Mouse (Mus musculus) embryonic fibroblast, embryonic 13.5 days (primary cell): ENCODE data around the gene Gpr39. TPM values are rescaled to one million over a fixed set of nuclear protein-coding genes. Genes with fewer than 3 reads are reported as not detected.

Source experiments
- H3K27ac ChIP-seq: 2 replicates; pipeline ENCODE4 v1.5.1; 2012; ENCODE audit warnings: low read length, control low read depth, inconsistent platforms; ENCODE audit not compliant: insufficient read depth
- H3K4me1 ChIP-seq: 2 replicates; pipeline ENCODE4 v1.6.1; 2011; ENCODE audit warnings: low read length; ENCODE audit not compliant: control insufficient read depth, insufficient read depth
- H3K4me3 ChIP-seq: 2 replicates; pipeline ENCODE4 v1.5.1; 2011; ENCODE audit warnings: mild to moderate bottlenecking, control low read depth, low read length; ENCODE audit not compliant: insufficient read depth
- CTCF ChIP-seq: IDR thresholded peaks from 2 replicates; pipeline ENCODE4 v1.5.1; 2011; ENCODE audit warnings: mild to moderate bottlenecking, control low read depth, low read length, moderate library complexity, borderline replicate concordance; ENCODE audit not compliant: insufficient read depth
- POLR2A ChIP-seq: IDR thresholded peaks from 2 replicates; pipeline ENCODE4 v1.6.1; 2011; ENCODE audit warnings: low read depth, mild to moderate bottlenecking, control low read depth, low read length, moderate library complexity
- polyA plus RNA-seq: library from polyadenylated mRNA; stranded (reverse); fragments of >200 nt; gene quantifications from 2 replicates; pipeline ENCODE4 v1.2.4, GENCODE M21; 2011; ENCODE audit warnings: low read depth; ENCODE audit not compliant: missing spikeins, insufficient read length

Gene Gpr39
- polyA plus RNA-seq, 1 experiment, result 1.2 TPM

DNA sequence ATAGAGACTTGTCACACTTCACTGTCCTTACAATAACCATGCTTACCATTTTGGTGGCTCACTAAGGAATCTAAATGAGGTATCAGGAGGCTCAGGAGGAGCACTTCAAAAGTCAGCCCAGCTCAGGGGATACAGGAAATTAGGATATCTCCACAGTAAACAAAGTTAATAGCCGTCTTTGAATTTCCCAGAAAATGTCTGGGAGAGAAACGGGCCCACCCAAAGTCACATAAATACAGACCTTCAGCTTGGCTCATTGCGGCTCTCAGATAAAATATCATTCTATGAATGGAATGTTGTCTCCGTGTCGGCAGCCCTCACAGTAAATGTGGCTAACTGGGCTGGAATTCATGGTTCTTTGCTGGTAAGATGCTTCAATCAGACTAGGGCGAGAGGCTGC lies 42.3 kb downstream of the Gpr39 start:
- H3K4me1 ChIP-seq, result no peaks in the 10 kb centered on the region
- H3K27ac ChIP-seq, result no peak overlapping the region
- no peak overlapping the region for H3K4me3 ChIP-seq
- TF ChIP-seq POLR2A (no peak), CTCF (no peak)

DNA sequence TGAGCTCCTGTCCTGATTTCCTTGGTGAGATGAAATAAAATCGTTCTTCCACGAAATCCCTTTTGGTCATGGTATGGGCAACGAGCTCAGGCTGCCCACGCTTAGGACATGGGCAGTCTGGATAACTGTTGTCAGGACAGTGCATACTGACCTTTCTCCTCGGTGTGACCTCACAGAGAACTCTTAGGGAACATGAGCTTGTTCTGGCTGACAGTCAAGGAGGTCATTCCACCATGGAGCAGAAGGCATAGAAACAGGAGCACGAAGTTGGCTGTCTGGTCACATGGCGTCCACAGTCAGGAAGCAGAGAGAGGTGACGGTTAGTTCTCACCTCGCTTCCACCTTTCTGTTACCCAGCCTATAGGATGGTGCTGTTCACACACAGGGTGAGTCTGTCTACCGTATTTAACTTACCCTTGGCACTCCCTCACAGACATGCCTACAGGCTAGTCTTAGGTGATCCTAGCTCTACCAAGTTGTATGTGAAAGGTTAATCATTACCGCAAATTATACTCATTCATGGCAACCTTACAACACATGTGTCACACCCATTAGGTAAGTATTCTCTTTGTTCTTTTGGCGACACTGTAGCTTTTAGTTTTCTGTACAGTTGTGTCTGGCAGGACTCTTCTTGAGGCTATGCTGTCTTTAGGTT lies 44.4 kb downstream of the Gpr39 start:
- Histone ChIP-seq H3K4me3 (no peak overlapping the region), H3K4me1 (no peaks in the 10 kb centered on the region), H3K27ac (no peak overlapping the region)
- TF ChIP-seq CTCF, result no peak
- TF ChIP-seq POLR2A, result no peak

DNA sequence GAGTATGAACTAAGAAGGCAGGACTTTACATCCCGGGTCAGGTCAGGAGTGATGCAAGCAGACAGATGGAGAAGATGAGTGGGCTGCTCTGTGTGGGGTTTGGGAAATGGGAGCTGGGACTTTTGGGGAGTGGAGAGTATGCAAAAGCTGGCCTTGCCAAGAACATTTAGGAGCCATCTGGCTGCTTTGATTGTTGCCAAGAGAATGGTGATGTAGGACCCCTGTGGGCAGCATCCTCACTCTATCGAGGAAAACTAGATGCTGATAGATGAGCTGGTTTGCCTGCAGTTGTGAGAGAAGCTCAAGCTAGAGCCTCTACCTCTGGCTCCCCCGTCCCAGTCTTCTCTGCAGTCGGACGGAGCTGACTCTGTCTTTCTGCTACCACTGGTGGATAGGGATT lies 47.5 kb downstream of the Gpr39 start:
- H3K4me3 ChIP-seq, result no peak overlapping the region
- H3K4me1 ChIP-seq, result no peaks in the 10 kb centered on the region
- no peak overlapping the region for H3K27ac ChIP-seq
- TF ChIP-seq CTCF (no peak), POLR2A (no peak)

DNA sequence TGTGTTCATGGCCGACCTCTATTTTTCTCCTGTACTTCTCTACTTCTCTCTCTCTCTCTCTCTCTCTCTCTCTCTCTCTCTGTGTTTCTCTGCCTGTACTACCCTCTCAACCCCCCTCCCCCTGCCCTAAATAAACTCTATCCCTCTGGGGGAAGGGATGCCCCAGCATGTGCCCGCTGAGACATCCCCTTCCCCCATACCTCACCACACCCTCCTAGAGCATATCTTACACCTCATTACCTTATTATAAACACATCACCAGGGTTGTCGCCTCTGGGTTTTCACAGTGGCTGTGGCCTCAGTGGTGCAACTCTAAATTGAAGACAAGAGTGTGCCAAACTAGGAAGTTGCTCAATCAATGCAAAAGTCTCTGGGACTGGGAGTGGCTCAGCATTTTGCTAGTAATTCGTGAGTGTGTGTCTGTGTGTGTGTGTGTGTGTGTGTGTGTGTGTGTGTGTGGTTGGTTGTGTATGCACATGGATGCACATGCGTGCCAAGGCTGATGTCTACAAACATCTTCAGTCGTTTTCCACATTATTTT lies 52.3 kb downstream of the Gpr39 start:
- Histone ChIP-seq H3K4me3 (no peak overlapping the region), H3K4me1 (no peaks in the 10 kb centered on the region), H3K27ac (no peak overlapping the region)
- TF ChIP-seq POLR2A, result no peak
- TF ChIP-seq CTCF, result no peak

DNA sequence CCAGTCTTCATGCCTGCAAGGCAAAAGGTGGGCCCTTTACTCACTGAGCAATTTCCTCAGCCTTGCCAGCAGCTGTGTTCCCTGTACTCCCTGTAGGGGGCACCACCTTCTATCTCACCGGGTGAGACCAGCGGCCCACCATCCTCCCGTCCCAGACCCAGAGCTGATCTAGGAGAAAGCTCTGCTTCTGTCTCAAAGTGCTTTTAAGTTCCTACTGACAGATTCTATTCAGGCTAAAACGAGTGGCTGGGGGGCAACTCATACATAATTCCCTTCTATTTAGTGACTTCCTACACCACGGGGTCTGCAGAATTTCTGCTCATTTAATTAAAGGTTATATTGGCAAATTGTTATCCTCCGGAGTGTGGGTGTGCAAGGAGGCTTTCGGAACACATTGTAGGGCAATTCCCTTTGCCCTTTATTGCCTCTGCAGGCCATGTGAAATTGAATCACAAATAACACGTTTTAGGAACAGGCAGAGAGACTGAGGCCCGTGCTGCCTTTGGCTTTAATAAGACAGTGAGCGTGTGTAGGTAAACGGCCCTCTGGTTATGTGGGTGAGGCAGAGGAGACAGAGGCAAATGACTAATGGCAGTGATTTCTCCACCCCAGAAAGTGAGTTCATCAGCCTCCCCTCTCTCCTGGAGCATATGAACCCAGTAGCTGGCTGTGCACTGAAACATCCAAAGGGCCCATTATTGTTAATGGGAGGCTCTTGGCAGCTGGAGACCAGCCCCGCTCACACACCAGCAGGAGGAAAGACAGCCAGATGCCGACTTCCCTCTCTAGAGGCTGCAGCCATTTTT lies 53.1 kb downstream of the Gpr39 start:
- H3K27ac ChIP-seq, result no peak overlapping the region
- no peak overlapping the region for H3K4me3 ChIP-seq
- TF ChIP-seq POLR2A (no peak), CTCF (no peak)
- no peaks in the 10 kb centered on the region for H3K4me1 ChIP-seq

DNA sequence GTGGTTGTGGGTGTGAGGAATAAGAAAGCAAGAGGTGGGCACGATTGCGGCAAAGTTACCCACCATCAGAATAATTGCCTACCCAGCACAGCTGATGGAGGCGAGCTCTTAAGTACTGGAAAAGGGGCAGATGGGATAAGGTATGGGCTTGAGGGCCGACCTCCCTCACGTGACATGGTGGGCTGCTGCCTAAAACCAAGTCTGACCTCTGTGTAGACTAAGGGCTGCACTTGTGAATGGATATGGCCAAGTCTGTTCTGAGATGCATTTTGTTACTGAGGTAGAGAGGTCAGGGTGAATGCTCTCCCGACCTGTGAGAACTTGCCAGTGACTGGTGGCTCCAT lies 53.7 kb downstream of the Gpr39 start:
- no peak for TF ChIP-seq CTCF
- TF ChIP-seq POLR2A, result no peak
- no peaks in the 10 kb centered on the region for H3K4me1 ChIP-seq
- H3K27ac ChIP-seq, result no peak overlapping the region
- H3K4me3 ChIP-seq, result no peak overlapping the region

DNA sequence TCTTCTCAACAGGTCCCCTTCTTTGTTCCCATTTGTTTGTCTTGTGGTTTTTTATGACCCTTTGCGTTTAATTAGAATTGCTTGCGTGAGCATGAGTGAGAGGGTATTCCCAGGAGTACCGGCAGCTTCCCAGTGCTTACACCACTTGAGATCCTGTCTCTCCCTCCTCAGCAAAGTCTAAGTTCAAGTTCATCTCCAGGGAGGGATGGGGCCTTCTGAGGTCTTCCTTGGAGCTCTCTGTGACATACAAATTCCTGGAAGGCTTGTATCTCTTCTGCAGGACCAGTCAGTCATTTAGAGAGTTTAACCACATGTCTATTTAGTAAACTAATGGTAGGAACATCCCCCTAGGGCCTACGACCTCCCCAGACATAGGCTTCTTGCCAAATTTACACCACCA lies 55.1 kb downstream of the Gpr39 start:
- Histone ChIP-seq H3K27ac (no peak overlapping the region), H3K4me1 (no peaks in the 10 kb centered on the region), H3K4me3 (no peak overlapping the region)
- no peak for TF ChIP-seq POLR2A

DNA sequence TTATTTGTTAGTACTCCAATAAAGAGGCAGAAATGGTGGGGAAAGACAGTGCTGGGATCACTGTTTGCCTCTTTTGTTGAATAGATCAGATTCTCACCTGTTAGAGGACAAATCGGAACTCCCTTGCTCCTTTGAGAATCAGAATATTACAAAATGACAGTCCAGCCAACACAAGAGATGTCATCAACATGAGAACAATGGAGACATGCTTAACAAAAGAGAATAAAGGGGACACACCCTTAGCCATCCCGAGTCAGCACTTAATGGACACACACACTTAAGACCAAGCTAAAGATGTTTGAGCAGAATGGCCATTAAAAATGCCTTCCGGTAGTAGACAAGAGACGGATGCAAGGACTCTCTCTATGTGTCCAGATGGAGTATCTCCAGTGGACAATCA lies 68.0 kb downstream of the Gpr39 start:
- no peaks in the 10 kb centered on the region for H3K4me1 ChIP-seq
- no peak for TF ChIP-seq CTCF
- no peak for TF ChIP-seq POLR2A
- no peak overlapping the region for H3K4me3 ChIP-seq
- H3K27ac ChIP-seq, result no peak overlapping the region

DNA sequence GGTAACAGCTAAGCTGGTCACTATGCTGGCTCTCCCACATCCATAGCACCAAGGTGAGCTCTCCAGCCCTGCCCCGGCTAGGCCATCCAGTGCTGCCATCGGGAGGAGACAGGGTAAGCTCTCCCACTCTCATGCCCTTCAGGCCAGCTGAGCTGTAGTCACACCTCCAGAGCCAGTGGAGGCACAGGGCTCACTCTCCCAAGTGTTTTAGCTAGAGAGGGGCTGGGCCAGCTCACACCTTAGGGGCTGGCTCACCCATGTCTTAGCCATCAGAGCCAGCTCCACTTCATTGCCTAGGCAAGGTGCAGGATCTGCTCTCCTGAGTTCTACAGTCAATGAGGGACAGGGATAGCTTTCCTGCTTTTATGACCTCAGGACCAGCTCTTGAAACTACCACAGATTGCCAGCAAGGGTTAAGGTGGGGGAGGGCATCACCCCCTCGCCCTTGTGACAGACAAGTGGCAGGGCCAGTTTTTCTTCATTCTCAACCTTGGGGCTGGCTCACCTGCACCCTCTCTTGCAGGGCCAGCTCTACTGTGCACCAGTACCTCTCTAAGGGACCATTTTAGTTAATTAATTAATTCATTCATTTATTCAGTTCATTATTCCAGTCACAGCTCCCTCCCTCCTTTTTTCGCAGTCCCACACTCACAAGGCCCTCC lies 78.7 kb downstream of the Gpr39 start:
- no peaks in the 10 kb centered on the region for H3K4me1 ChIP-seq
- TF ChIP-seq POLR2A, result no peak
- H3K27ac ChIP-seq, result no peak overlapping the region
- no peak overlapping the region for H3K4me3 ChIP-seq

DNA sequence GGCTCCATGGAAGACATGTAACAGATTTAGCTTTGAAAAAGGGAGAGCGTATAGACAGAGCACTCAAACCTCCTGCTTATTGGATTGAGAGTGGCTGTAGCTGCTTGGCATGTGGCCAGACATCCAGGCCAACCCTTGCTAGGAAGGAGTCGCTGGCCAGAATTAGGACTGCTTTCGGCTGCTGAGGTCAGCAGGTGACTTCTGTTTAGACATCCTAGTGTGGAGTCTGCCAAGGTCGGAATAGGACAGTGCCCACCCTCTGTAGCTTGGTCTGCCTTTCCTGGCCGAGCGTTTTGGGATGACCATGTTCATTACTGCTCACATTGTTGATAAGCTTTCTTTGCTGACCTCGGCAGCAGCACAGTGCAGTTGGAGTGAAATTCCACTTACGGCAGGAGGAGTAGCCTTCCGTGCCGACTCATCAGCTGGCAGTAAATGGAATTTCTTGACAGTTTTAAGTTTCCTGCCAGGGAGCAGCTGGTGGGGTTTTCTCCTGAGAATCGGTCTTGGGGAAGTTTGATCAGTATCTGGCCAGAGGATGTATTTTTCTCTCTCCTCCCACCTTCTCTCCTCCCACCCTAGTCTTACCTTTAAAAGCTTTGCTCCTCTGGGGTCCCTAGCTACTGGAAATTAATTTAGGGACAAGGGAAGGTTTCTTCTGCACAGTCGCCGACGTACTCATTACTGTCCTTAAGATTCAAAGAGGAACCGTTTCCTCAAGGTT lies 83.3 kb downstream of the Gpr39 start:
- H3K4me3 ChIP-seq, result no peak overlapping the region
- TF ChIP-seq POLR2A, result no peak
- no peak for TF ChIP-seq CTCF
- no peaks in the 10 kb centered on the region for H3K4me1 ChIP-seq
- H3K27ac ChIP-seq, result no peak overlapping the region
